Mouse (Mus musculus) hindbrain, embryonic 15.5 days (tissue): ENCODE data around the gene Rbm33. TPM values are rescaled to one million over a fixed set of nuclear protein-coding genes. Genes with fewer than 3 reads are reported as not detected.

Source experiments
- ATAC-seq: fragments of 200-750 bp; cut with Nextera tagmentation; 2 replicates; pipeline ENCODE4 v1.8.0; 2017; ENCODE audit warnings: low read depth, moderate number of reproducible peaks, moderate TSS enrichment; ENCODE audit not compliant: low FRiP score
- H3K27ac ChIP-seq: fragments of 300-500 bp; sonication (generic); replicated peaks from 2 replicates; pipeline ENCODE4 v1.5.1; 2015; ENCODE audit warnings: mild to moderate bottlenecking, inconsistent platforms
- H3K27me3 ChIP-seq: fragments of 300-500 bp; sonication (generic); 2 replicates; pipeline ENCODE4 v1.6.1; 2015; ENCODE audit warnings: control low read depth, inconsistent platforms
- H3K36me3 ChIP-seq: fragments of 300-500 bp; sonication (generic); 2 replicates; pipeline ENCODE4 v1.6.1; 2015; ENCODE audit warnings: control low read depth, inconsistent platforms
- H3K4me1 ChIP-seq: fragments of 300-500 bp; sonication (generic); replicated peaks from 2 replicates; pipeline ENCODE4 v1.6.1; 2015; ENCODE audit warnings: control low read depth, inconsistent platforms
- H3K4me2 ChIP-seq: fragments of 300-500 bp; sonication (generic); 2 replicates; pipeline ENCODE4 v1.6.1; 2015; ENCODE audit warnings: moderate library complexity, mild to moderate bottlenecking, inconsistent platforms
- H3K4me3 ChIP-seq: fragments of 300-500 bp; sonication (generic); 2 replicates; pipeline ENCODE4 v1.5.1; 2015; ENCODE audit warnings: mild to moderate bottlenecking, inconsistent platforms
- H3K9ac ChIP-seq: fragments of 300-500 bp; sonication (generic); 2 replicates; pipeline ENCODE4 v1.6.1; 2015; ENCODE audit warnings: inconsistent platforms
- H3K9me3 ChIP-seq: fragments of 300-500 bp; sonication (generic); 2 replicates; pipeline ENCODE4 v1.6.1; 2016; ENCODE audit warnings: control low read depth, inconsistent platforms
- WGBS: fragments of 180-500 bp; shearing (Covaris S2); methylation state at CpG from one replicate; pipeline ENCODE4 v1.1.7; 2015; 5-methylcytosine and 5-hydroxymethylcytosine counted together
- polyA plus RNA-seq: library from polyadenylated mRNA; unstranded; fragments of >200 nt; fragmentation: Nextera tagmentation; extraction: Ambion mirVana; gene quantifications from 2 replicates; pipeline ENCODE4 v1.2.1, GENCODE M21; 2015

Gene Rbm33
- polyA plus RNA-seq, 1 experiment from 2014 or later = 14.1 TPM

DNA sequence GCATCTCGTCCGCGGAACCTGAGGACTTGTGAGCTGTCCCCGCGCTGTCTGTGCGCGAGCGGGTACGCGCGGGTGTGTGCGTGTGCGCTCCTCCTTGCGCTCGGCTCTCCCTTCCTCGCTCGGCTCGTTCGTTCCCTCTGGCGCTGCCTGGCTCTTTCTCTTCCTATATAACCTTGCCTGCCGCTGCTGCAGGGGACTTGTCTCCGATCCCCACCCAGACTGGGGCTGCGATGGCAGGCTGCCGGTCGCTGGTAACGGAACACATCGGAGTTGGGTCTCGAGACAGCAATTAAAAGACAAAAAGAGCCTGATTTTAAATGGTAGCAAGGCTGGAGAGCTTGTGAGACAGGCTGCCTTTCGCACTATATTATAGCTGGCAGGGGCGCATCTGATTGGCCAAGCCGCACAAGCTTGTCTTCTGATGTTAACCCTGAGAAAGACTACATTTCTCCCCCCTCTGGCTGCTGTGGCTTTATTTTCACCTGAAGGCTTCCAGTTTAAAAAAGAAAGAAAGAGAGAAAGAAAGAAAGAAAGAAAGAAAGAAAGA is 149.9 kb downstream of the Rbm33 start, which contains the start of gene Shh:
Shh (minus strand) TSS at position 497 of the 547 bp plus-strand sequence.
- peak within 1 kb of the TSS; percentile 54 for H3K4me3 ChIP-seq
- no peaks in the 10 kb centered on the region for H3K36me3 ChIP-seq
- no peaks in the 10 kb centered on the region for H3K9me3 ChIP-seq
- H3K4me2 ChIP-seq = peak within 1 kb of the TSS; percentile 99
- peaks cover 43% of the 10 kb centered on the region for H3K4me1 ChIP-seq
- H3K9ac ChIP-seq = peak within 1 kb of the TSS; percentile 50
- peak within 1 kb of the TSS; percentile 83 for H3K27ac ChIP-seq
- peak; percentile 62 for ATAC-seq
- H3K27me3 ChIP-seq = peaks cover 71% of the 10 kb centered on the region
- whole genome bisulfite sequencing = under 1% methylated on average over 31 of the region's 31 CpGs

Other genes starting within 250 kb of the Rbm33 start
- 80.5 and 83.3 TPM in 2 replicates for gene Insig1, start 245.8 kb upstream of the Rbm33 start, polyA plus RNA-seq
- 0.60 and 1.3 TPM in 2 replicates for gene En2, start 151.4 kb upstream of the Rbm33 start, polyA plus RNA-seq
- gene Cnpy1, start 71.3 kb upstream of the Rbm33 start, polyA plus RNA-seq = 37.0 and 66.2 TPM in 2 replicates
- 1.5 and 2.0 TPM in 2 replicates for gene Shh, start 150.1 kb downstream of the Rbm33 start, polyA plus RNA-seq